Mouse (Mus musculus) NIH3T3 (cell line): Measurements from ENCODE around the gene Trex1.

Experiments
- DNase-seq: peaks from one replicate; pipeline ENCODE4 v3.0.0-alpha.2; 2012; ENCODE audit warnings: low read depth

Gene Trex1

GRCm38 (mm10) chr9:109016973-109017604, 42.4 kb downstream of the Trex1 start:
- no peak for DNase-seq

GRCm38 (mm10) chr9:109015397-109015796, 44.1 kb downstream of the Trex1 start:
- DNase-seq = no peak

- DNase-seq = no peak
These were observed 49.2 kb downstream of the Trex1 start for GRCm38 (mm10) chr9:109010316-109010690.

GRCm38 (mm10) chr9:109009636-109010315, 49.8 kb downstream of the Trex1 start:
- DNase-seq = no peak

GRCm38 (mm10) chr9:109008994-109009635, 50.4 kb downstream of the Trex1 start:
- DNase-seq = peak; percentile 38

- DNase-seq = no peak
These were observed 51.5 kb downstream of the Trex1 start for GRCm38 (mm10) chr9:109008081-109008480.
